Mouse (Mus musculus): Measurements from ENCODE around the gene Supt16.

Supt16 gene

DNA sequence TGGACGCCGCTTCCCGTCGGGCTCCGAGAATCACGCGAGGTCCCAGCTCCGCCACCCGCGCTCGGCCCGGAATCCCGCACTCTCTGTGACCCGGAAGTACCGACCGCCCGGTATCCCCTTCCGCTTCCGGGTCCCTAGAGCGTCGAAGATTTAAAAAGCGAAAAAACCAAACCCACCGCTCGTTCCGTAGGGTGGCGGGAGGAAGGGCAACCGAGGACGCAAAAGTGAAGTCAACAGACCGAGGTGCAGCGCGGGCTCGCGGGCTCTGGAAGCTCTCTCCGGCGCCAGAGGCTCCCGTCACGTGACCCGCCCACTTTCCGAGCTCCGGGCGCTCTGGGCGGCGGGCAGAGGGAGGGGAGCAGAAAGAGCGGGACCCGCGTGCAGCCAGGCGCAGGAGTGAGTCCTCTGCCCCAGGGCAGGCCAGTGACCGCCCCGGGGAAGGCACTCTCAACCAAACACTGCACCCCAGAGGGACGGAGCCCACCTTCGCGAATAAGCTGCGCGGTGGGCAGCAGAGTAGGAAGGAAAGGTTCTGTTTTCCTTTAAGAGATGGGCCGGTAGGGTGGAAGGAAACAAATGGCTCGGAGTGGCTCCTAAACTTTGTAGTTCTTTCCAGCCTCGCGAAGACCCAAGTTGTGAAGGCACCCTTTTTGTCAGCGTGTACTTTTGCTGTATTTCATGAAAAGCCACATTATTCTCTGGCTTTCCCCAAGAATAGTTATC is at the start of gene Supt16:
TSS of gene Supt16 (minus strand) at position 261 of the 723 bp plus-strand sequence.
- CTCF ChIA-PET, result interaction anchor here (0.7 to 1.0 kb wide), 2 partner anchors 34 to 73 kb away, joined by 3 read pairs; no protein-coding TSS in a partner anchor

DNA sequence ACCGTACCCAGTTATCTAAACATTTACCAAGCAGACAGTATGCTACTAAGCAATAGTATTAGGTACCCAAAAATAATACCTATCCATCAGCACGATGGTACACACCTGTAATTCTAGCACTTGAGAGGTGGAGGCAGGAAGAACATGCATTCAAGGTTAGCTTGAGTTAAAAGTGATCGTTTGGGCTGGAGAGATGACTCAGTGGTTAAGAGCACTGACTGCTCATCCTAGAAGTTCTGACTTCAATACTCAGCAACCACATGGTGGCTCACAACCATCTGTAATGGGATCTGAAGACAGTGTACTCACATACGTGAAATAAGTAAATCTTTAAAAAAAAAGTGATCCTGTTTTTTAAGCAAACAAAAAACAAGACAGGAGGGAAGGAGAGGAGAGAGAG is 48.9 kb upstream of the Supt16 start:
- CTCF ChIA-PET, result no interaction called here

DNA sequence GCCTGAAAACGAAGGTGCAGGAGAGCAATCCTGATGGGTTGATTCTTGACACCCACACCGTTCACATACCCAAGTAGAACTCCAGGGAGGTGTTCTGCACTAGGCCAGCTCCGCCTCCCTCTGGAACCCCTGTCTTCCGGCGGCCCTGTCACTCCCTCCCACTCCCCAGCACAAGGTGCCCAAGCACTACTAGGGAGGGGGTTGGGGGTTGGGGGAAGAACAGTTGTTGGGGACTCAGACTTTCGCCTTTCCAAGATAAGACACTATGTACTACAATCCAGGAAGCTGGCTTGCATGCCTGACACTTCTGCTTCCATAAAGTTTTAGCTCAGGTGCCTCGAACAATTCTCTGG is 47.5 kb upstream of the Supt16 start:
- CTCF ChIA-PET, result no interaction called here

DNA sequence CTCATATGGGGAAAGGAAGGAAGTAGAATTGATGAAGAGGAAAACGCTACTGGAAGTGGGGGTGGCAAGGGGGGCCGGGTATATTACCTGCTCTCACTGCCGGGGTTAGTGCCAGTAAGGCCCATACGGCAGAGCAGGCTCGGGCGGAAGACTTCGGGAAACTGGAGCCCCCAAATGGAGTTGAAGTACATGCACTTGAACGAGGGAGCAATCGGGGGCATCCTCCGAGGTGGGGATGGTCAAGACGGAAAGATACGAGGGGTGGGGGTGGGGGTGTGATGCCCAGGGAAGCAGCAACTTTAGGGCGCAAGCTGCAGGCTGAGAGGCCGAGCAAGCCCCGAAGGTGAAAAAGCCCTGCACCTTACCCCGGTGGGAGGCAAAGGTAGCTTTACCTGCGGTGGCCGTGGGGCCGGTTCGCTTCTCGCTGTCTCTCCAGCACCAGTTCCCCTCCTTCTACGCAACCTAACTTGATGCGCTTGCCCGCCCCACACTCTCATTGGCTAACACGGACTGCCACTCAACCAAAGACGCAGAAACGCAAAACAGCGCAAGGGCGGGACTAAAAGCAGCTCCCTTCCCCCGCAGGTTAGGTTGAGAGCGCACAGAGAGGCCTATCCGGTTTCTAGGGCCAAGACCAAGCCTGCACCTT is 46.9 kb upstream of the Supt16 start:
- CTCF ChIA-PET, result interaction anchor here (0.5 kb wide), 1 partner anchor 98 kb away, joined by 4 read pairs; no protein-coding TSS in a partner anchor

DNA sequence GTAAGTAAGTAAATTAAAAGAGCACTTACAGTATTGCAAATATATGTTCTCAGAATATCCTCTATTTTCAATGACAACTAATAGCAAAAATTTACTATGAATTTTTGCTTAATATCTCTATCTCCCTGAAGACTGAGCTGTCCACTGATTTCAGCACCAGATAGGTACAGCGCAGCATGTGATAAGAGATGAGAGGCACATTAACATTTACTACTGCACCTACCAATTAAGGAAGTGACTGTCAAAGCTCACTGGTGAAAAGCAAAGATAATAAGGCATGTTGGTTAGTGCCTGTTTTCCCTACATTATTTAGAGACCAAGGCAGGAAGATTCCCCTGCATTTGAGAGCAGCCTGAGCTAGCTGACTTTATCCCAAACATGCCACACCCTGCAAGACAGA is 39.0 kb upstream of the Supt16 start:
- CTCF ChIA-PET, result interaction anchor here (0.7 kb wide), 1 partner anchor 54 kb away, joined by 7 read pairs; no protein-coding TSS in a partner anchor

DNA sequence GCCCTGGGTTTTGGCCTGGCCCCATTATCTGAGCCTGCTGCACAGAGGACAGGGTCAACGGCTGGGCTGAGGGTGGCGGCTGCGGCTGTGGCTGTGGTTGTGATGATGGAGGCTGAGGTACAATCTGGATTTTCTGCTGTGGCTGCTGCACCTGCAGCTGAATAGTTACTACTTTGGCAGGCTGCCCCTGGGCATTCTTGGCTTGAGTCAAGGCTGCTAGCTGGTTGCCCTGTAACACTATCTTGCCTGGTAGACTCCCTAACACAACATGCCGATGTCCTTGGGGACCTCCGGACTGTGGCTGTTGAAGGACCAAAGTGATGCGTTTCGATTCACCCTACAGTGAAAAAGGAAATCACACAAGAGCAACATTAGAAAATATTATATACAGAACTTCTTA is 37.9 kb upstream of the Supt16 start:
- CTCF ChIA-PET, result no interaction called here

DNA sequence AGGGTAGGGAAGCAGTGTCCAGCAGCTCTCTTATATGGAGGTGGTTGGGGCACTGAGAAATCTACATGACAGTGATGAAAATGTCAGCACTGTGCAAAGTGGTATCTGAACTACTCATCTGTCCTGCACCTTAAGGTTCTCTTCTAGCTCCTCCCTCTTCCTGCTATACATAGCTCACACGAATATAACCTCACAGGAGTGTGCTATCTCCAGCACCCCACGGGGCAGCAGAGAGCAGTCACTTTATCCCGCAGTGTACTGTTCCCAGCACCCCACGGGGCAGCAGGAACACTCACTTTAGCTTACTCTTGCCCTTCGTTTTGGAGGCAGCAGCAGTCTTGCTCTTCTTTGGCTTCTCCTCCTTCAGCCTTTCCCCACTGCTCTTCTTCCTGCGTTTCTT is 35.0 kb upstream of the Supt16 start:
- CTCF ChIA-PET, result no interaction called here

DNA sequence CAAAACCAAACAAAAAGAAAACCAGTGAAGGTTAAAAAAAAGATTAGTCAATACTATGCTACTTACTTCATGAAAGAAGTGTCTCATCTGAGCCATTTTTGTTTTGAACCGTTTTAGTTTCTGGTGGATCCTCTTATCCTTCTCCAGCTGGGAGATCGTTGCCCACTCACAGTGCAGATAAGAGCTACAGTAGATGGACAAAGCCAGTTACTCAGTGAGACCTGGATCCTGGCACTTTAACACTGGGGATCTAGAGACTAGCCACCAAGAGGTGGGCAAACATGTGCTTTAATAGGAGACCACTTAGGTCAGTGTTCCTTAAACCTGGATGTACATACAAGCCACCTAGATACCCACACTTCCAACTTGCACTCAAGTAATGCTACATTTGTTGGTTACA is 28.8 kb upstream of the Supt16 start:
- CTCF ChIA-PET, result interaction anchor here (0.6 kb wide), 1 partner anchor 97 kb away, joined by 5 read pairs; no protein-coding TSS in a partner anchor

DNA sequence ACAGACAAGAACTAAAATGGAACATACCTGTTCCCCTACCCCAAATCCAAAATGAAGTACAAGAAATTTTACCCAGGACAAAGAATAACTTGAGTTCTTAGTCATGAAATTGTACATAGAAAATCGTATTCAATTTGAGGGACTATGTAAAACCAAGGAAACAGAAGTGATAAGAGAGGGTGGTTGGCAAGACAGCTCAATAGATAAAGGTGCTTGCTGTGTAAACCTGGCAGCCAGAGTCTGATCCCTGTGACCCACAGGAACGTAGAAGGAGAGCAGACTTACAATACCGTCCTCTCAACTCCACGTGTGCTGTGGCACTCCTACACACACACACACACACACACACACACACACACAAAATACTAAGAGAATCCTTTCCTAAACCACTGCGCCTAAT is 20.0 kb upstream of the Supt16 start:
- CTCF ChIA-PET, result no interaction called here

DNA sequence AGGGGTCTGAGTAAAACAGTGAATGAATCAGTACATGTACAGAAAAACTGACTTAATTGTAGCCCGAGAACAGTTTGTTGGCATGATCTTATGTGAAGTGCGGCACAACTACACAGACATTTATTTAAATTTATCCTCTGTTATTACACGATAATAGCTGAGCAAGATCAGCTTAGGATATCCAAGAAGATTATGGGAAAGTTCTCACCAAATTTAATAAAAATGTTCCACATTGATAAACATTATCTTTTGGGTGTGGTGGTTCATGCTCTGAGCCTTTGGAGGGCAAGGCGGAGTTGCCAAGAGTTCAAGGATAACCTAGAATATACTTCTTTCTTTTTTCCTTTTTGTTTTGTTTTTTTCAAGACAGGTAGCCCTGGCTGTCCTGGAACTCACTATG is 2.2 kb upstream of the Supt16 start:
- CTCF ChIA-PET, result interaction anchor here (1.2 kb wide), 1 partner anchor 13 kb away, joined by 7 read pairs; no protein-coding TSS in a partner anchor

DNA sequence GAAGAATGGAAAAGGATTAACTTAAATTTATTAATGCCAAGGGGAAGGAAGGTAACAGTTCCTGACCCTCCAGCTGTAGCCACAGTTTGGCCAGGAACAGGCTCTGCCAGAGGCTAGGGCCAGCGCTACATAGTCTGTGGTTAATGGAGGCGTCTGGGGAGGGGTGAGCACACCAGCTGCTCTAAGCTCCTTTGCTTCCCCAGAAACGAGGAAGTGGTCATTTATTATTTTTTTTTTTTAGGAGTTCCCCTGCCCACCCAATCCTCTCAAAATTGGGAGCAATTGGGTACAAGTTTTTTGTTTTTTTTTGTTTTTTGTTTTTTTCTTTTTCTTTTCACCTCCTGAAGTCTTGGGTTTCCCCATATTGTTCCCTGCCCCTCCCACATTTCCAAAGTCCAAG is 925 bp upstream of the Supt16 start:
- CTCF ChIA-PET, result interaction anchor here (0.6 to 1.2 kb wide), 3 partner anchors 12 to 74 kb away, joined by 3 to 14 read pairs (median 7); no protein-coding TSS in a partner anchor

DNA sequence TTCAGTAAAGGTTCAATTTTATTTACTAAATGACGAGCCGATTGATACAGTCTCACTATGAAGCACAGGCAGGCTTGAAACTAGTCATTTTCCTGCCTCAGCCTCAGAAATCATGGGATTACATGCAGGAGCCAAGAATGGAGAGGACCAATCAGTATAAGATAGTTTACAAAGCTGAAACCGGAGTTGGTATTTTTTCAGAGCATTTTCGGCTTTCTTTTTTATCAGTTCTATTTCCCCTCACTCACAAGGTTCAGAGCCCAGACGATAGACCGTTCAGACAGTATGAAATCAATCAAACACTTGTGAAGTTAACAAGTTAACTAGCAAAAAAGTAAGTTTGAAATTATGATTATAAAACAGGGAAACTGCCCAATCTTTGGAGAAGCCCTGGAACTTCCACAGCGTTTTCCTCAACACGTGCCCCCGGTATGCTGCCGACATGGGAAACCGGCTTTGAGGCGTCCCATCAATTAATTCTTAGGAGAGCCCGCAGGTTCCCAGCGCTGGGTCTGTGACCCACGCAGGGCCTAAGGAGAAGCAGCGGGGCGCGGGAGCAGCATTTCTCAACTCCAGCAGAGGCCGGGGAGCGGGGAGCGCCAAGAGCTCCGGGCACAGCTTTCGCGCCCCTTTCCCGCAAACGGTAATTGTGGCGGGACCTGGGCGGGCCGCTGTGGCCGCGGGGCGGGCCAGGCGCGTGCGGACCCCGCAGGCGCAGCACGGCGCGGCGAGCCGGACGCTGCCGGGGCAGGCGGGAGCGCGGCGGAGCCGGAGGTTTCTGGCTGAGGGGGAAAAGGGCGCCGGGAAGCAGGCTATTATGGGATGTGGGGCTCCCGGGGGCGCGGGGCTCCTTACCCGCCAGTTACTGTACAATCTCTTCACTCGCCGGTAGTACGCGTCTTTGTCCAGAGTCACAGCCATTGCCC is 723 bp downstream of the Supt16 start:
- CTCF ChIA-PET, result interaction anchor here (0.6 to 1.0 kb wide), 3 partner anchors 34 to 144 kb away, joined by 3 to 5 read pairs (median 3); no protein-coding TSS in a partner anchor

DNA sequence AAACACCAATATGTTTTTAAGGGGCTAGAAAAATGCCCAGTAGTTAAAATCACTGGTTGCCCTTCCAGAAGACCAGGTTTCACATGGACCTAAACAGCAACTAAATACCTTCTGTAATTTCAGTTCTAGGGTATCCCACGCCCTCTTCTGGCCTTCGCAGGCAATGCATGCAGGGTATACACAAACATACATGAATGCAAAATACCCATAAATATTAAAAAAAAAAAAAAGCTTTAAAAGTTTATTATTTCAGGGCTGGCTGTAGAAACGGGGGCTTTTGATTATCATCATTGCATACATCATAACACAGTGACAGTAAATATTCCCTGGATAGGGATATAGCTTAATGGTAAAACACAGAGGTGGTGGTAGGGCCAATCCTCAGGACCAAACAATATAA is 1.5 kb downstream of the Supt16 start:
- CTCF ChIA-PET, result interaction anchor here (0.6 to 0.9 kb wide), 2 partner anchors 51 to 145 kb away, joined by 3 to 5 read pairs; no protein-coding TSS in a partner anchor

DNA sequence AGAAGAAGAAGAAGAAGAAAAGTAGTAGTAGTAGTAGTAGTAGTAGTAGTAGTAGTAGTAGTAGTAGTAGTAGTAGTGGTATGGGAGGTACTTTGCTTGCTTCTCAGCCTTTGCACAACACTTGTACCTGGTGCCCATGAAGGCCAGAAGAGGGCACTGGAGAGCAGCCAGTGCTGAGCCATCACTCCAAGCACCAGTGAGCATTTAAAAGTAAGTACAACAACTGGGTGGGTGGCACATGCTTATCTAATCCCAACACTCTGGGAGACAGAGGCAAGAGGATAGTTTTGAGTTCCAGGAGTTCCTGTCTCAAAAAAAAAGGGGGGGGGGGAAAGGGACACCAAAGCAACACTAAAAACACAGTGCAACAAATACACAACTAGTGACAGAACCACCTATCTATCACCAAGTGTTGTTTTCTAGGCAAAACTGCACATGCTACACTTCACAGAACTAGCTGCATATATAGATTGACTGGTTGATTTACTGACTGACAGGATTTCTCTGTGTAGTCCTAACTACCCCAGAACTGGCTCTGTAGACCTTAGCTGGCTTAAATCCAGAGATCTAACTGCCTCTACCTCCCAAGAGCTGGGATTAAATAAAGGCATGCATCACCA is 6.4 kb downstream of the Supt16 start:
- CTCF ChIA-PET, result interaction anchor here (0.6 to 0.7 kb wide), 4 partner anchors 52 to 304 kb away, joined by 3 to 7 read pairs (median 6); no protein-coding TSS in a partner anchor

DNA sequence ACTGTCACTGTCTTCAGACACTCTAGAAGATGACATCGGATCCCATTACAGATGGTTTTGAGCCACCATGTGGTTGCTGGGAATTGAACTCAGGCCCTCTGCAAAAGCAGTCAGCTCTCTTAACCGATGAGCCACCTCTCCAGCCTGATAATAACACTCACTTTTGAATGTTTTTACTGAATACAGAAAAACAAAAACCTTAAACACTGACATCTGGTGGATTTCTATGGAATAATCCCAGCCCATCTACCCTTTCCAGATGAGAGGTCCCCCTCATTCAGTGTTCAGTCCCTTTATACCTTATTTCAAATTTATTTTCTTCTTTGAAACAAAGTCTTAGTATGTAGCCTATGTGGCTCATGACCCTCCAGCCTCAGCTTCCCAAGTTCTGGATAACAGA is 7.7 kb downstream of the Supt16 start:
- CTCF ChIA-PET, result interaction anchor here (0.5 kb wide), 1 partner anchor 52 kb away, joined by 7 read pairs; no protein-coding TSS in a partner anchor

DNA sequence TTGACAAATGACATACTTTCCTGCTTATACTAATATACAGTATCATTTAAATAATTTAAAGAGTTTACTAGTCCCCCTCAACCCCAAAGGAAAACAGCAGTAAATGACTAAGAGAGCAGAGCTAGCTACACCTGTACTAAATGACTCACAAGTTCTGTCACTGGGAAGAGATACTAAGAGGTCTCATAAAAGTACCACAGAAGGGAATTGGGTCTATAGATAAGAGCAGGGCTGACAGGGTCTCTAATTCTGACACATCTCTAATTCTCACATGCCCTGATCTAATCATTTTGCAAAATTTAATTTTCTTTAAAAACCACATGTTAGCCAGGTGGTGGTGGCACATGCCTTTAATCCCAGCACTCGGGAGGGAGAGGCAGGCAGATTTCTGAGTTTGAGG is 8.4 kb downstream of the Supt16 start:
- CTCF ChIA-PET, result no interaction called here

DNA sequence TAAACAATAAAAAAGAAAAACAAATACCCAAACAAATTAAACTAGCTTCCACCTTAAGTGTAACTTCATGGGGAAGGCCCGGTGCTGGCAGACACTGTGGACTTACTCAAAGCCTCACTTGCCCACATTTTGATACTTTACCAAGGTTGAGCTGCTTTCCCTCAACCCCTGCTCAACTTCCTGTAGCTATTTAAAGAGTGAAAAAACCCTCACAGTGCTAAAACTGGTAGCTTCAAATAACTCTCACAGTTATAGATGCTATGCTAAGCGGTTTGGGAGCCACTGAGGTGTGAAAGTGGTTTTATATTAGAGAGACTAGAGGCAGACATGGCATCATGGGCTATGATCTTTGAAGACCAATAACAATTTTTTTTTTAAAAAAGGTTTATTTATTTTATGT is 30.6 kb downstream of the Supt16 start:
- CTCF ChIA-PET, result no interaction called here

DNA sequence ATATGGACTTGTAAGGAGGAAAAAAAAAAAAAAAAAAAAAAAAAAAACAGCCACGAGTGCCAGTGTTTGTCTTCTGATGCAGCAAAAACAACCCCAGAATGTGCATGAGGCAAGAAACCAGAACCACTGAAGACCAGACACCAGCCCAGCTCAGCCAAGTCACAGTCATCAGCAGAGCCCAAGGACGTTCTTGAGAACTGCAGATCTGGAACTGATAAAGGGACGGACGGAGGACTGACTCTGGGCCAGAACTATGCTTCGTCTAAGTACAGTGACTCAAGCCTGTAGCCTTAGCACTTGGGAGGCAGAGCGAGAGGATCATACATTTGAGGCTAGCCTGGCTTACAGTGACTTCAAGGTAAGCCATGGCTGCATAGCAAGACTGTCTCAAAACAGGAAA is 36.3 kb downstream of the Supt16 start:
- CTCF ChIA-PET, result interaction anchor here (0.8 kb wide), 1 partner anchor 16 kb away, joined by 3 read pairs; no protein-coding TSS in a partner anchor

DNA sequence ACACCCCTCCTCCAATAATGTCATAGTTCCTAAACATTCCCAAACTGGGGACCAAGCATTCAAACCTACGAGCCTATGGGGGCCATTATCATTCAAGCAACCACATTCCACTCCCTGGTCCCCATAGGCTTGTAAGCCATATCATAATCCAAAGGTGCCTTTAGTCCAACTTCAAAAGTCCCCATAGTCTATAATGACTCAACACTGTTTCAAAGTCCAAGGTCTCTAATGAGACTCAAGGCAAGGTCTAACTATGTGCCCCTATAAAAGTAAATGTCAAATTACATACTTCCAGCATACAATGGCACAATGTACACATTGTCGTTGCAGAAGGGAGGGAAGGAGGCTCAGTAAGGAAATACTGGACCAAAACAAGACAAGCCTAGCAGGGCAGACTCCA is 42.2 kb downstream of the Supt16 start:
- CTCF ChIA-PET, result no interaction called here

DNA sequence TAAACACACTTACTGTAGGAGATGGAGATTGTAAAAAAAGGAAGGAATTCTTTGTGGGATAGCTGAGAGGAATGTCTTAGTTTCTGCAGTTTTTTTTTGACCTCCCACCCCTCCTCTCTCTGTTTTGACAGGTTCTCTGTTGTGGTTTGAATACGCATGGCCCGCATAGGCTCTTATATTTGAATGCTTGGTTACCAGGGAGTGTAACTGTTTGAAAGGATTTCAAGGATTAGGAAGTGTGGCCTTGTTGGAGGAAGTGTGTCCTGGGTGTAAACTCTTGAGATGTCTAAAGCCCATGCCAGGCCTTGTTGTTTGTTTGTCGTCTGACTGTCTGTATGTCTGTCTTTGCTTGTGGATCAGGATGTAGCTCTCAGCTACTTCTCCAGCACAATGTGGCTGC is 44.6 kb downstream of the Supt16 start:
- CTCF ChIA-PET, result no interaction called here

DNA sequence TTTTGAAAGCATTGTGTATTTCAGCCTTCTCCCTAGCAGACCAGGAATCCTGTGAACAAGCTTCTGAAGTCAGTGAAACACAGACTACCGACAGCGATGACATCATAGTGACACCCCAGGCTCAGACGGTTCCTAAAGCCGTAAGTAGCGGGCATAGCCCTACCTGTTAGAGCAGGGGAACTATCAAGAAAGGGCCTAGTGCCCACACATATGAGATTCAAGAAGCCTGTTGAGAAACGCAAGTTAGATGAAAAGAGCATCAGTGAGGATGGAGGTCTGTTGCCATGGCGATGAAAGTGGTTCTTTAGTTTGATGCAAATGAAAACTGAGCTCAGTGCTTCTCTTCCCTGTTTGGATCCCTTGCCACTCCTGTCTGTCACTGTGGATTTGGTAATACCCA is 45.0 kb downstream of the Supt16 start:
- CTCF ChIA-PET, result no interaction called here

Measured in spleen, embryonic (tissue).